Mouse (Mus musculus) heart, embryonic 15.5 days (tissue): ENCODE measurements around the gene Rps23. TPM values are rescaled to one million over a fixed set of nuclear protein-coding genes. Genes with fewer than 3 reads are reported as not detected.
"Not testable (repeated sequence)": the region's sequence is repeated elsewhere in the genome, so short reads cannot be mapped to it uniquely, and the experiment has no call there.

Experiments
- ATAC-seq: fragments of 200-750 bp; cut with Nextera tagmentation; replicated peaks from 2 replicates; pipeline ENCODE4 v1.8.0; 2017; ENCODE audit warnings: low read depth, moderate TSS enrichment; ENCODE audit not compliant: insufficient number of reproducible peaks, insufficient read depth, low FRiP score
- H3K27ac ChIP-seq: fragments of 300-500 bp; sonication (generic); 2 replicates; pipeline ENCODE4 v1.5.1; 2015; ENCODE audit warnings: mild to moderate bottlenecking, inconsistent platforms
- H3K27me3 ChIP-seq: fragments of 300-500 bp; sonication (generic); 2 replicates; pipeline ENCODE4 v1.6.1; 2015; ENCODE audit warnings: inconsistent platforms
- H3K36me3 ChIP-seq: fragments of 300-500 bp; sonication (generic); 2 replicates; pipeline ENCODE4 v1.6.1; 2015; ENCODE audit warnings: mild to moderate bottlenecking, inconsistent platforms
- H3K4me1 ChIP-seq: fragments of 300-500 bp; sonication (generic); replicated peaks from 2 replicates; pipeline ENCODE4 v1.6.1; 2015; ENCODE audit warnings: inconsistent platforms
- H3K4me2 ChIP-seq: fragments of 300-500 bp; sonication (generic); 2 replicates; pipeline ENCODE4 v1.6.1; 2015; ENCODE audit warnings: inconsistent platforms, mild to moderate bottlenecking, moderate library complexity
- H3K4me3 ChIP-seq: fragments of 300-500 bp; sonication (generic); 2 replicates; pipeline ENCODE4 v1.5.1; 2015; ENCODE audit warnings: mild to moderate bottlenecking, inconsistent platforms
- H3K9ac ChIP-seq: fragments of 300-500 bp; sonication (generic); 2 replicates; pipeline ENCODE4 v1.6.1; 2015; ENCODE audit warnings: mild to moderate bottlenecking, inconsistent platforms
- H3K9me3 ChIP-seq: fragments of 300-500 bp; sonication (generic); replicated peaks from 2 replicates; pipeline ENCODE4 v1.6.1; 2016; ENCODE audit warnings: inconsistent platforms
- WGBS: fragments of 180-500 bp; shearing (Covaris S2); methylation state at CpG from one replicate; pipeline ENCODE4 v1.1.7; 2015; ENCODE audit warnings: mixed read lengths; 5-methylcytosine and 5-hydroxymethylcytosine counted together
- polyA plus RNA-seq: library from polyadenylated mRNA; unstranded; fragments of >200 nt; fragmentation: Nextera tagmentation; extraction: Ambion mirVana; gene quantifications from 2 replicates; pipeline ENCODE4 v1.2.1, GENCODE M21; 2015

Gene Rps23
- polyA plus RNA-seq, 1 experiment from 2014 or later = 135 TPM

GRCm38 (mm10) chr13:90912760-90913674 lies 9.7 kb upstream of the Rps23 start:
- WGBS = 81% methylated on average over 17 of the region's 17 CpGs

GRCm38 (mm10) chr13:90913675-90914192 lies 9.0 kb upstream of the Rps23 start:
- Histone ChIP-seq H3K4me3 (no peak overlapping the region), H3K9me3 (no peaks in the 10 kb centered on the region), H3K27ac (no peak overlapping the region), H3K36me3 (no peaks in the 10 kb centered on the region), H3K27me3 (no peaks in the 10 kb centered on the region), H3K4me2 (no peak overlapping the region), H3K4me1 (no peaks in the 10 kb centered on the region), H3K9ac (no peak overlapping the region)
- no peak for ATAC-seq
- 63% methylated on average over 7 of the region's 7 CpGs for WGBS

More at GRCm38 (mm10) chr13:90912760-90913674, 9.7 kb upstream of the Rps23 start:
- no peak overlapping the region for H3K27ac ChIP-seq
- ATAC-seq = no peak
- no peaks in the 10 kb centered on the region for H3K36me3 ChIP-seq
- no peak overlapping the region for H3K9ac ChIP-seq
- no peak overlapping the region for H3K4me2 ChIP-seq
- H3K9me3 ChIP-seq = no peaks in the 10 kb centered on the region
- H3K4me1 ChIP-seq = no peaks in the 10 kb centered on the region
- no peak overlapping the region for H3K4me3 ChIP-seq
- no peaks in the 10 kb centered on the region for H3K27me3 ChIP-seq

- no peaks in the 10 kb centered on the region for H3K9me3 ChIP-seq
- no peak overlapping the region for H3K4me2 ChIP-seq
- H3K27me3 ChIP-seq = no peaks in the 10 kb centered on the region
- no peaks in the 10 kb centered on the region for H3K36me3 ChIP-seq
- no peaks in the 10 kb centered on the region for H3K4me1 ChIP-seq
- no peak overlapping the region for H3K4me3 ChIP-seq
- WGBS = 82% methylated on average over 4 of the region's 4 CpGs
- ATAC-seq = no peak
- no peak overlapping the region for H3K27ac ChIP-seq
- no peak overlapping the region for H3K9ac ChIP-seq
Observed at GRCm38 (mm10) chr13:90914721-90915120, 8.0 kb upstream of the Rps23 start.

- Histone ChIP-seq H3K4me3 (peak overlapping the region; percentile 96), H3K36me3 (peaks cover 26% of the 10 kb centered on the region), H3K9ac (peak overlapping the region; percentile 98), H3K27ac (peak overlapping the region; percentile 84), H3K4me2 (peak overlapping the region; percentile 67)
- H3K9me3 ChIP-seq, ATAC-seq, H3K4me1 ChIP-seq, H3K27me3 ChIP-seq: not testable (repeated sequence)
- WGBS = under 1% methylated on average over 13 of the region's 13 CpGs
Observed at GRCm38 (mm10) chr13:90923617-90924016, 859 bp downstream of the Rps23 start.

- ATAC-seq = no peak
- H3K9me3 ChIP-seq = no peaks in the 10 kb centered on the region
- peaks cover 29% of the 10 kb centered on the region for H3K36me3 ChIP-seq
- H3K9ac ChIP-seq = peak overlapping the region; percentile 98; the same call in 1 of the 2 replicates
- no peaks in the 10 kb centered on the region for H3K27me3 ChIP-seq
- H3K4me2 ChIP-seq = peak overlapping the region; percentile 67
- H3K4me3 ChIP-seq = peak overlapping the region; percentile 96
- WGBS = 41% methylated on average over 9 of the region's 9 CpGs
- H3K27ac ChIP-seq = no peak overlapping the region; the same call in 1 of the 2 replicates
- H3K4me1 ChIP-seq = peaks cover 9% of the 10 kb centered on the region
Observed at GRCm38 (mm10) chr13:90924072-90924471, 1.3 kb downstream of the Rps23 start.

DNA sequence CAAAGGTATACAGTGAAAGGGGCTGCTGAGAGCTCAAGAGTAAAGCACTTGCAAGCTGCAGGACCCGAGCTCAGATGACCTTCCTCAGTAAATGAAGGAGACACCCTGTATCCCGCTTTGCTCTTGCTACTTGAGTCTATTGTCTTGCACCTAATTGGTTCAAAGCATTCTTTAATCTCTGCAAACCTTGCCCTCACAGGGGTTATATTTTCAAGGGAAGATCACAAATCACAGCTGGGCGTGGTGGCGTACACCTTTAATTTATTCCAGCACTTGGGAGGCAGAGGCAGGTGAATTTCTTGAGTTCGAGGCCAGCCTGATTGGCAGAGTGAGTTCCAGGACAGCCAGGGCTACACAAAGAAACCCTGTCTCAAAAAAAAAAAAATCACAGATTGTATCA lies 2.4 kb downstream of the Rps23 start:
- 83% methylated on average over 5 of the region's 5 CpGs for WGBS
- Histone ChIP-seq H3K27me3 (no peaks in the 10 kb centered on the region), H3K4me2 (no peak overlapping the region), H3K4me3 (no peak overlapping the region), H3K27ac (no peak overlapping the region), H3K9ac (no peak overlapping the region), H3K9me3 (no peaks in the 10 kb centered on the region), H3K4me1 (peaks cover 9% of the 10 kb centered on the region), H3K36me3 (peaks cover 29% of the 10 kb centered on the region)
- no peak for ATAC-seq

- H3K4me2 ChIP-seq = no peak overlapping the region
- peaks cover 29% of the 10 kb centered on the region for H3K36me3 ChIP-seq
- no peak for ATAC-seq
- no peaks in the 10 kb centered on the region for H3K9me3 ChIP-seq
- 69% methylated on average over 7 of the region's 7 CpGs for WGBS
- no peaks in the 10 kb centered on the region for H3K27me3 ChIP-seq
- H3K4me1 ChIP-seq = peaks cover 9% of the 10 kb centered on the region
- H3K9ac ChIP-seq = no peak overlapping the region
- no peak overlapping the region for H3K4me3 ChIP-seq
- no peak overlapping the region for H3K27ac ChIP-seq
Observed at GRCm38 (mm10) chr13:90926125-90926765, 3.5 kb downstream of the Rps23 start.

DNA sequence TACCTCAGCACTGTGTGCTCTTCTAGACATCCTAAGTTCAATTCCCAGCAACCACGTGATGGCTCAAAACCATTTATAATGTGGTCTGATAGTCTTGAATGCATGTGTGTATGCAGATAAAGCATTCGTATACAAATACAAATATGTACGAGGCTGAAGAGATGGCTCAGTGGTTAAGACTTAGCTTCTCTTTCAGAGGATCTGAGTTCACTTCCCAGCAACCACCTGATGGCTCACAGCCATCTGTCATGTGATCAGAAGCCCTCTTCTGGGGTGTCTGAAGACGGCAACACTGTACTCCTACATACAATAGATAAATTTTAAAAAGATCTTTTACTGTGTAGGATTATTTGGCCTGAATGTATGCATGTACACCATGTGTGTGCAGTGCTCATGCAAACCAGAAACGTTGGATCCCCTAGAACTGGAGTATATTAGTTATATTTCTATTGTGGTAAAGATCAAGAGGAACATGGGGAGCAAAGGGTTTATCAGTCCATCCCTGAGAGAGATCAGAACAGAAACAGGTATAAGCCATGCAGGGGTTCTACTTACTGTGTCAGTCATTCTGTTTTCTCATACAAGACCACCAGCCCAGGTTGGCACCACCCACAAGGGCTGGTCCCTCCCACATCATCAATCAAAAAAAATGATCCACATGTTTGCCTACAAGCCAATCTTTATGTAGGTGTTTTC lies 4.3 kb downstream of the Rps23 start:
- Histone ChIP-seq H3K4me3 (no peak overlapping the region), H3K9me3 (no peaks in the 10 kb centered on the region), H3K36me3 (peaks cover 29% of the 10 kb centered on the region), H3K4me1 (peaks cover 8% of the 10 kb centered on the region), H3K4me2 (no peak overlapping the region), H3K9ac (no peak overlapping the region), H3K27me3 (no peaks in the 10 kb centered on the region), H3K27ac (no peak overlapping the region)
- no peak for ATAC-seq
- 69% methylated on average over 5 of the region's 5 CpGs for WGBS

DNA sequence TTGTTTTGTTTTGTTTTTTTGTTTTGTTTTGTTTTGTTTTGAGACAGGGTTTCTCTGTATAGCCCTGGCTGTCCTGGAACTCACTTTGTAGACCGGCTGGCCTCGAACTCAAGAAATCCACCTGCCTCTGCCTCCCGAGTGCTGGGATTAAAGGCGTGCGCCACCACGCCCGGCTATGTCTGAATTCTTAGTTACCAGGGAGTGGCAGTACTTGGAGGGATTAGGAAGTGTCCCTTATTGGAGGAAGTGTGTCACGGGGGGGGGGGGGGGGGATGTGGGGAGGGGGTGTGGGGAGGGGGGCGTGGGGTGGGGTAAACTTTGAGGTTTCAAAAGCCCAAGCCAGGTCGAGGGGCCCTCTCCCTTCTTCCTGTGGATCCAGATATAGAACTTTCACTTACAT lies 5.5 kb downstream of the Rps23 start:
- H3K9ac ChIP-seq, ATAC-seq, H3K9me3 ChIP-seq, H3K4me1 ChIP-seq, H3K27ac ChIP-seq, H3K27me3 ChIP-seq, H3K4me2 ChIP-seq, H3K4me3 ChIP-seq: not testable (repeated sequence)
- WGBS = 92% methylated on average over 8 of the region's 10 CpGs
- H3K36me3 ChIP-seq = peaks cover 29% of the 10 kb centered on the region

- H3K4me3 ChIP-seq = no peak overlapping the region
- ATAC-seq = 0 out of 2 replicates have a peak, but pooled peaks have one; percentile 32
- no peak overlapping the region for H3K27ac ChIP-seq
- no peak overlapping the region for H3K9ac ChIP-seq
- H3K36me3 ChIP-seq = peaks cover 26% of the 10 kb centered on the region
- H3K9me3 ChIP-seq = no peaks in the 10 kb centered on the region
- WGBS = 21% methylated on average over 5 of the region's 5 CpGs
- no peaks in the 10 kb centered on the region for H3K4me1 ChIP-seq
- no peaks in the 10 kb centered on the region for H3K27me3 ChIP-seq
- H3K4me2 ChIP-seq = no peak overlapping the region
Observed at GRCm38 (mm10) chr13:90929847-90930246, 7.1 kb downstream of the Rps23 start.

DNA sequence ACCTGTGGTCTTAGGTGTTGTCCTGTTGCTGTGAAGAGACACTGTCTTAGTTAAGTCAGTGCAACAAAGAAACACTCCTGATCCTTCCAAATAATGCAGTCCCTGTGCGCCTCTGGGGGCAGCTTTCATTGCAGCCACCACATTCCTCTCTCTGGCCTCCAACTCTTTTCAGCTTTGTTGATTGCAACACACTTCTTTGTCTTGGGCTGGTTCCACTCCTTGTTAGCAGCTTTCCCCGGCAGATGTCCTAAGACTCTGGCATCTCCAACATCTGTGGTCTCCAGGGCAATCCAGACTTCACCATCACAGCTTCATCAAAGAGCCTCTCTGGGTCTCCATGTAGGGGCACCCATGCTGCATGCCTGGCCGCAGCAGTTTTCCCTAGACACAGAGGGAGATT lies 10.5 kb downstream of the Rps23 start:
- ATAC-seq = no peak
- no peak overlapping the region for H3K9ac ChIP-seq
- H3K36me3 ChIP-seq = peaks cover 5% of the 10 kb centered on the region; the same call in 1 of the 2 replicates
- H3K4me3 ChIP-seq = no peak overlapping the region
- WGBS = 67% methylated on average over 3 of the region's 3 CpGs
- H3K4me1 ChIP-seq = no peaks in the 10 kb centered on the region
- no peak overlapping the region for H3K4me2 ChIP-seq
- H3K9me3 ChIP-seq = no peaks in the 10 kb centered on the region
- H3K27me3 ChIP-seq = no peaks in the 10 kb centered on the region
- no peak overlapping the region for H3K27ac ChIP-seq
